Mouse (Mus musculus): ENCODE data around the gene Gm6793.

DNA sequence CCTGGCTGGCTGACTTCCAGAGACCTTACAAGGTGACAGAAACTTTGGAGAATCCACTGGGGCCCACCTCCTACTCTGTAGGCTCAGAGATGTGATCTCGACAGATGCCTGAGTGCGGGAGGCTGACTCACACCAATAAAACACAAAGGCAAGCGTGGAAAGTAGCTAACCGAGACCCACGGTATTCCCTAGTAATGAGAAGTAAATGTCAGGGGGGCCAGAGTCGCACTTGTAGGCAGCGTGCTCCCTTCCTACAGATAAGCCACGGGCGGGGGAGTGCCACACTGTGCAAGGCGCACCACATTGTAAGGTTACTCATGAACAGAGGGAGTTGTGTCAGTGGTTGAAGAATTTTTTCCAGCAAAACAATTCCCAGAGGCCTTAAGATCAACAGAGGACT is 30.3 kb downstream of the Gm6793 start:
- TF ChIP-seq CTCF (IDR thresholded peaks at IDR 0.05; ENCODE audit: extremely low read depth, insufficient read length, insufficient replicate concordance, low read depth, low read length) (no peak), POLR2A (IDR thresholded peaks at IDR 0.05; ENCODE audit: low read depth, low read length) (no peak)
